8 mouse cellular contexts compared by ENCODE assay signal in genomic region chr6:100437980-100438379, GRCm38 (mm10).
A peak's percentile ranks its signal among the peaks of the same experiment; 100 is the strongest.
DNase-seq lines count a peak whose midpoint lies in the region; ATAC-seq and TF ChIP-seq lines count a peak whose summit lies in the region.
"Had no signal": no experiment of that assay in that cellular context is flagged by ENCODE, and none has a peak within 500 bp of the region (broad histone marks: within the 10 kb centered on the region; RNA-seq: fewer than 3 reads in every experiment).

No protein-coding gene starts in this region.

- H3K4me3 ChIP-seq in lung, embryonic 16.5 days (ENCODE audit: low read length): no peak overlapping the region; the same call in 1 of the 2 replicates
- H3K4me3 ChIP-seq in lung, postnatal 0 days (ENCODE audit: low read depth, low read length): no peak overlapping the region
- H3K4me3 ChIP-seq in hindbrain, embryonic 13.5 days: no peak overlapping the region
- no peak overlapping the region for H3K4me3 ChIP-seq in liver, postnatal 0 days (ENCODE audit: low read depth, low read length)
- no peak overlapping the region for H3K4me3 ChIP-seq in stomach, embryonic 16.5 days (replicated peaks; ENCODE audit: low read length)

- no peak for ATAC-seq in lung, embryonic 16.5 days (ENCODE audit: low read depth)
- no peak for ATAC-seq in lung, postnatal 0 days
- ATAC-seq in hindbrain, embryonic 13.5 days (ENCODE audit: low FRiP score): no peak
- ATAC-seq in liver, postnatal 0 days: no peak
- no peak for ATAC-seq in stomach, embryonic 16.5 days (ENCODE audit: insufficient read depth, low FRiP score)

- H3K4me1 ChIP-seq in lung, embryonic 16.5 days (replicated peaks; ENCODE audit: control insufficient read depth, insufficient read depth, low read length): peaks cover 10% of the 10 kb centered on the region
- H3K4me1 ChIP-seq in lung, postnatal 0 days (ENCODE audit: insufficient read depth, low read depth, low read length): no peaks in the 10 kb centered on the region
- peaks cover 29% of the 10 kb centered on the region for H3K4me1 ChIP-seq in hindbrain, embryonic 13.5 days (replicated peaks)
- H3K4me1 ChIP-seq in liver, postnatal 0 days (ENCODE audit: insufficient read depth): peaks cover 5% of the 10 kb centered on the region
- peaks cover 12% of the 10 kb centered on the region for H3K4me1 ChIP-seq in stomach, embryonic 16.5 days (ENCODE audit: control insufficient read depth, insufficient read depth, low read length)

- DNase-seq in lung, postnatal 0 days (ENCODE audit: low spot score): no peak
- DNase-seq in liver, postnatal 0 days: no peak
- DNase-seq in layer of hippocampus, postnatal 36 days: no peak
- DNase-seq in left cerebral cortex, adult 8-10 months (ENCODE audit: low spot score in 2 of 2): no peak
- DNase-seq: cerebellum, adult 11-12 months had no signal

- H3K4me2 ChIP-seq in lung, embryonic 16.5 days (ENCODE audit: low read depth, low read length): peak overlapping the region; percentile 51; the same call in 1 of the 2 replicates
- no peak overlapping the region for H3K4me2 ChIP-seq in lung, postnatal 0 days (replicated peaks; ENCODE audit: low read depth, low read length)
- H3K4me2 ChIP-seq in hindbrain, embryonic 13.5 days: peak overlapping the region; percentile 59
- H3K4me2 ChIP-seq in liver, postnatal 0 days (ENCODE audit: low read depth, low read length): peak overlapping the region; percentile 54
- peak overlapping the region; percentile 48; the same call in 1 of the 2 replicates for H3K4me2 ChIP-seq in stomach, embryonic 16.5 days (ENCODE audit: low read depth, low read length)

- no peak overlapping the region for H3K9ac ChIP-seq in lung, embryonic 16.5 days (ENCODE audit: low read length)
- no peak overlapping the region for H3K9ac ChIP-seq in lung, postnatal 0 days (replicated peaks; ENCODE audit: low read depth)
- peak overlapping the region; percentile 43; the same call in 1 of the 2 replicates for H3K9ac ChIP-seq in hindbrain, embryonic 13.5 days
- no peak overlapping the region for H3K9ac ChIP-seq in liver, postnatal 0 days (replicated peaks)
- no peak overlapping the region; the same call in 1 of the 2 replicates for H3K9ac ChIP-seq in stomach, embryonic 16.5 days (ENCODE audit: low read length)

- no peak for TF ChIP-seq EP300 in lung, postnatal 0 days (IDR thresholded peaks at IDR 0.05)
- no peak for TF ChIP-seq EP300 in liver, postnatal 0 days (IDR thresholded peaks at IDR 0.05; ENCODE audit: low read depth)

- H3K9me3 ChIP-seq in lung, embryonic 16.5 days (ENCODE audit: control insufficient read depth, low read length): no peaks in the 10 kb centered on the region
- H3K9me3 ChIP-seq in lung, postnatal 0 days (ENCODE audit: low read length): no peaks in the 10 kb centered on the region
- no peaks in the 10 kb centered on the region for H3K9me3 ChIP-seq in hindbrain, embryonic 13.5 days
- no peaks in the 10 kb centered on the region for H3K9me3 ChIP-seq in liver, postnatal 0 days (ENCODE audit: low read length)
- no peaks in the 10 kb centered on the region for H3K9me3 ChIP-seq in stomach, embryonic 16.5 days (replicated peaks; ENCODE audit: control insufficient read depth, low read length)

- H3K36me3 ChIP-seq in lung, embryonic 16.5 days (ENCODE audit: control insufficient read depth, insufficient read depth, low read length): no peaks in the 10 kb centered on the region
- H3K36me3 ChIP-seq in lung, postnatal 0 days (ENCODE audit: insufficient read depth, low read length): no peaks in the 10 kb centered on the region
- no peaks in the 10 kb centered on the region for H3K36me3 ChIP-seq in hindbrain, embryonic 13.5 days
- H3K36me3 ChIP-seq in liver, postnatal 0 days (replicated peaks; ENCODE audit: insufficient read depth, low read length): no peaks in the 10 kb centered on the region
- no peaks in the 10 kb centered on the region for H3K36me3 ChIP-seq in stomach, embryonic 16.5 days (ENCODE audit: control insufficient read depth, insufficient read depth, low read length)

- no peaks in the 10 kb centered on the region for H3K27me3 ChIP-seq in lung, embryonic 16.5 days (ENCODE audit: control insufficient read depth, insufficient read depth, low read depth, low read length)
- H3K27me3 ChIP-seq in lung, postnatal 0 days (replicated peaks; ENCODE audit: insufficient read depth, low read length): no peaks in the 10 kb centered on the region
- peaks cover 61% of the 10 kb centered on the region for H3K27me3 ChIP-seq in hindbrain, embryonic 13.5 days
- H3K27me3 ChIP-seq in liver, postnatal 0 days (ENCODE audit: insufficient read depth, low read length): no peaks in the 10 kb centered on the region
- H3K27me3 ChIP-seq in stomach, embryonic 16.5 days (ENCODE audit: control insufficient read depth, insufficient read depth, low read length): no peaks in the 10 kb centered on the region

- TF ChIP-seq CTCF in lung, postnatal 0 days (IDR thresholded peaks at IDR 0.05): no peak
- no peak for TF ChIP-seq CTCF in liver, postnatal 0 days (IDR thresholded peaks at IDR 0.05; ENCODE audit: low read depth)

- WGBS in lung, embryonic 16.5 days: 31% methylated on average over 5 of the region's 5 CpGs
- 36% methylated on average over 5 of the region's 5 CpGs for WGBS in lung, postnatal 0 days
- WGBS in hindbrain, embryonic 13.5 days: 37% methylated on average over 5 of the region's 5 CpGs
- 40% methylated on average over 5 of the region's 5 CpGs for WGBS in liver, postnatal 0 days (ENCODE audit: insufficient replicate concordance)
- WGBS in stomach, embryonic 16.5 days: 39% methylated on average over 5 of the region's 5 CpGs

- no peak overlapping the region for H3K27ac ChIP-seq in lung, embryonic 16.5 days (ENCODE audit: low read length)
- H3K27ac ChIP-seq in lung, postnatal 0 days (ENCODE audit: low read length): no peak overlapping the region
- H3K27ac ChIP-seq in hindbrain, embryonic 13.5 days: no peak overlapping the region
- no peak overlapping the region for H3K27ac ChIP-seq in liver, postnatal 0 days (ENCODE audit: low read depth)
- no peak overlapping the region for H3K27ac ChIP-seq in stomach, embryonic 16.5 days (ENCODE audit: low read length)
